Mouse (Mus musculus) bone marrow, adult 2 months (tissue): ENCODE results near the gene Clvs2. TPM values are rescaled to one million over a fixed set of nuclear protein-coding genes. Genes with fewer than 3 reads are reported as not detected.

Experiments used
- H3K27ac ChIP-seq: fragments of 200-500 bp; 2 replicates; pipeline ENCODE4 v1.5.1; 2012; ENCODE audit warnings: low read depth, mild to moderate bottlenecking, control low read depth, inconsistent platforms, low read length; ENCODE audit not compliant: control insufficient read depth, poor library complexity, insufficient read depth
- H3K4me1 ChIP-seq: fragments of 200-500 bp; 2 replicates; pipeline ENCODE4 v1.6.1; 2011; ENCODE audit warnings: low read length; ENCODE audit not compliant: control insufficient read depth, insufficient read depth
- H3K4me3 ChIP-seq: fragments of 200-500 bp; replicated peaks from 2 replicates; pipeline ENCODE3; 2011; ENCODE audit warnings: mild to moderate bottlenecking, low read depth, low read length, control low read depth; ENCODE audit not compliant: control insufficient read depth
- CTCF ChIP-seq: fragments of 200-500 bp; IDR thresholded peaks from 2 replicates; pipeline ENCODE4 v1.5.1; 2011; ENCODE audit warnings: low read length, control low read depth; ENCODE audit not compliant: control insufficient read depth, insufficient read depth
- POLR2A ChIP-seq: fragments of 200-500 bp; IDR thresholded peaks from 2 replicates; pipeline ENCODE4 v1.6.1; 2011; ENCODE audit warnings: low read depth, mild to moderate bottlenecking, control low read depth, low read length, borderline replicate concordance; ENCODE audit not compliant: control insufficient read depth
- WGBS: fragments of 180-500 bp; shearing (Covaris S2); methylation state at CpG from one replicate; pipeline ENCODE4 v1.1.7; 2018; 5-methylcytosine and 5-hydroxymethylcytosine counted together
- polyA plus RNA-seq: library from polyadenylated mRNA; stranded (reverse); fragments of >200 nt; gene quantifications from 2 replicates; pipeline ENCODE4 v1.2.4, GENCODE M21; 2011; ENCODE audit warnings: low replicate concordance; ENCODE audit not compliant: missing spikeins, insufficient read depth, insufficient read length

Clvs2 gene
- polyA plus RNA-seq, 1 experiment, result not detected

- WGBS, result 46% methylated on average over 2 of the region's 2 CpGs
- Histone ChIP-seq H3K27ac (no peak overlapping the region), H3K4me3 (no peak overlapping the region), H3K4me1 (no peaks in the 10 kb centered on the region)
- TF ChIP-seq CTCF (no peak), POLR2A (no peak)
These were observed 37.5 kb downstream of the Clvs2 start for GRCm38 (mm10) chr10:33587118-33587517.

DNA sequence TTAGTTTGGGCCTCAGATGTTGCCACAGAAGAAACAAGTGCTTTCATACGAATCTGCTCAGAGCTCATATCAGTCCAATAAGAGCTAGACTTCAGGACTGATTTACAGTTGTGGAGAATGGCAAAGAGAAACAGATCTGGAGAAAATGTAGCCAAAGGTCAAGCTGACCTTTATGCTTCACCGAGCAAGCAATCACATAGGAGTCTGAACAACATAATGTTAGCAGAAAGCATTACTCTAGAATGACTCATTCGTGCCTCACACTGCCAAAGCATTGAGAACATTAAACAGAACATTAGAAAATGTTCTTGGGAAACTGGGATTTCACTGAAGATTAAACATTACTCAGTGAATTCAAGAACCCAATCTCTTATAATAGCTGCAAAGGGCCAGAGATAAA lies 66.5 kb downstream of the Clvs2 start:
- Histone ChIP-seq H3K4me1 (no peaks in the 10 kb centered on the region), H3K4me3 (no peak overlapping the region), H3K27ac (no peak overlapping the region)
- WGBS, result 61% methylated on average over 3 of the region's 3 CpGs
- no peak for TF ChIP-seq CTCF
- no peak for TF ChIP-seq POLR2A

DNA sequence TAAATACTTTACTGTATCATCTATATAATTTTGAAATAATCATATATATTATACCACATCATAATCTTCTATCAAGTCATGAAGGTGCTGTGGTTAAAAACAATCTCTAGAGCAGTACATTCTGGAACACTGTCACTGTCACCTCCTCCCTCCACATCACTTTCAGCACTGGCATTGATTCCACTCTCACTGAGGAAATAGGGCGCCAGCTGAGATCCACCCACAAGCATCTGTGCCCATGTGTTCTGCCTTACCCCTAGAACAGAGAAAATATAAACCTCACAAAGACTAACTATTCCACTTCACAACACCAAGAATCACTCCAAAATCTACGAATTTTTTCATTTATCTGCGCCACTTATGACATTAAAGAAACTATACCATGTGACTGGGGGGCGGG lies 84.2 kb downstream of the Clvs2 start:
- Histone ChIP-seq H3K27ac (no peak overlapping the region), H3K4me3 (no peak overlapping the region), H3K4me1 (no peaks in the 10 kb centered on the region)
- WGBS, result 73% methylated on average over 4 of the region's 4 CpGs
- TF ChIP-seq CTCF (no peak), POLR2A (no peak)

Other genes starting within 250 kb of the Clvs2 start
- not detected in 2 replicates for gene Sult3a2, start 161.9 kb upstream of the Clvs2 start, polyA plus RNA-seq
- gene Sult3a1, start 233.0 kb upstream of the Clvs2 start, polyA plus RNA-seq, result 1.1 TPM in 1 of 2 replicates, not detected in the other